Mouse (Mus musculus) kidney, postnatal 25 days (tissue): ENCODE measurements around the gene Clock.

Source experiments
- DNase-seq, 2 experiments: peaks; one replicate each; pipeline ENCODE4 v3.0.0; 2021; ENCODE audit warnings: mixed read lengths in 2 of 2

The Clock gene

GRCm38 (mm10) chr5:76304452-76305341 is at the start of gene Clock:
Gene Clock, minus strand, starts transcription at chr5:76304792.
- peak; percentile 90 to 94 for DNase-seq

- no peak for DNase-seq
Observed at GRCm38 (mm10) chr5:76351953-76352611, 47.5 kb upstream of the Clock start.

- DNase-seq, result no peak
Observed at GRCm38 (mm10) chr5:76351537-76351936, 46.9 kb upstream of the Clock start.

GRCm38 (mm10) chr5:76346137-76346536 is 41.5 kb upstream of the Clock start:
- DNase-seq, result no peak

- DNase-seq, result no peak
Observed at GRCm38 (mm10) chr5:76340931-76341330, 36.3 kb upstream of the Clock start.

- DNase-seq, result no peak
Observed at GRCm38 (mm10) chr5:76337100-76337499, 32.5 kb upstream of the Clock start.

- no peak for DNase-seq
Observed at GRCm38 (mm10) chr5:76333833-76334232, 29.2 kb upstream of the Clock start.

- no peak for DNase-seq
Observed at GRCm38 (mm10) chr5:76330953-76331352, 26.4 kb upstream of the Clock start, which contains the start of gene Pdcl2. Gene Pdcl2, minus strand, starts transcription at chr5:76331156.

GRCm38 (mm10) chr5:76327296-76327695 is 22.7 kb upstream of the Clock start:
- DNase-seq, result no peak

GRCm38 (mm10) chr5:76325113-76325512 is 20.5 kb upstream of the Clock start:
- DNase-seq, result no peak

- DNase-seq, result no peak
Observed at GRCm38 (mm10) chr5:76321249-76322196, 16.9 kb upstream of the Clock start.

GRCm38 (mm10) chr5:76308206-76308605 is 3.6 kb upstream of the Clock start:
- no peak for DNase-seq

- DNase-seq, result no peak
Observed at GRCm38 (mm10) chr5:76306261-76306660, 1.7 kb upstream of the Clock start.

GRCm38 (mm10) chr5:76305616-76306015 is 1.0 kb upstream of the Clock start:
- DNase-seq, result peak; percentile 16 to 57

GRCm38 (mm10) chr5:76303745-76304451 is 694 bp downstream of the Clock start:
- peak; percentile 89 to 93 for DNase-seq

GRCm38 (mm10) chr5:76303379-76303744 is 1.2 kb downstream of the Clock start:
- no peak for DNase-seq

- no peak for DNase-seq
Observed at GRCm38 (mm10) chr5:76302009-76302408, 2.6 kb downstream of the Clock start.

- DNase-seq, result peak; percentile 64 to 80
Observed at GRCm38 (mm10) chr5:76289234-76289691, 15.3 kb downstream of the Clock start.

GRCm38 (mm10) chr5:76288256-76288655 is 16.3 kb downstream of the Clock start:
- DNase-seq, result no peak

- no peak for DNase-seq
Observed at GRCm38 (mm10) chr5:76287062-76287461, 17.5 kb downstream of the Clock start.

GRCm38 (mm10) chr5:76285699-76286098 is 18.9 kb downstream of the Clock start:
- DNase-seq, result no peak

- no peak for DNase-seq
Observed at GRCm38 (mm10) chr5:76283890-76284289, 20.7 kb downstream of the Clock start.
